Mouse (Mus musculus) inflammation-experienced regulatory T-cells, adult 16 weeks (primary cell): ENCODE measurements around the gene Htr5b. TPM values are rescaled to one million over a fixed set of nuclear protein-coding genes. Genes with fewer than 3 reads are reported as not detected.

Experiments used
- polyA plus RNA-seq: library from polyadenylated mRNA; unstranded; fragments of 100-300 nt; shearing (Covaris generic); gene quantifications from one replicate; pipeline ENCODE4 v1.2.1, GENCODE M21; 2017

The Htr5b gene
- not detected for polyA plus RNA-seq

DNA sequence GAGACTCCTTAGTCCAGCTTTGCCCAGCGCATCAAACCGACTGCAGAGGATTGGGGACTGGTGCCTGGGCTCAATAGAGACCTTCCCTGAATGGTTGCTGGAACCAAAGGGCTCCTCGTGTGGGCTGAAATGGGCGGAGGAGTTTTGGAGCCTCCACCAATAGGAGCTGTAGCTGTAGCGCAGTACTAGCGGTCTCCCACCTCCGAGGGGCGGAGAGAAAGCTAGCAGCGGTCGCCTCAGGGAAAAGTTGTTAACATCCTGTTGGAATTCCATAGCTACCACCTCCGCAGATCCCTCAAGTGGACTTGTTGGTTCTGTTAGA is at the start of gene Htr5b:
Gene Htr5b, minus strand, starts transcription at position 67 of the 322 bp plus-strand sequence.

GRCm38 (mm10) chr1:121567521-121568489 is 39.5 kb upstream of the Htr5b start, which contains the start of gene Ddx18:
TSS of gene Ddx18 (minus strand) at chr1:121567989.

Other genes starting within 250 kb of the Htr5b start
- gene Insig2, start 195.9 kb downstream of the Htr5b start, polyA plus RNA-seq: 50.6 TPM
- gene Ccdc93, start 97.4 kb downstream of the Htr5b start, polyA plus RNA-seq: 31.6 TPM
- 97.7 TPM for gene Ddx18, start 39.5 kb upstream of the Htr5b start, polyA plus RNA-seq